Mouse (Mus musculus): Measurements from ENCODE around the gene Nlgn3.
A peak's percentile ranks its signal among the peaks of the same experiment; 100 is the strongest.

Nlgn3 gene

GRCm38 (mm10) chrX:101299055-101299454 is at the start of gene Nlgn3:
Gene Nlgn3 (plus strand): TSS chrX:101299168.
- peak; percentile 31 to 58 for DNase-seq (ENCODE audit: low spot score in 2 of 2)

DNA sequence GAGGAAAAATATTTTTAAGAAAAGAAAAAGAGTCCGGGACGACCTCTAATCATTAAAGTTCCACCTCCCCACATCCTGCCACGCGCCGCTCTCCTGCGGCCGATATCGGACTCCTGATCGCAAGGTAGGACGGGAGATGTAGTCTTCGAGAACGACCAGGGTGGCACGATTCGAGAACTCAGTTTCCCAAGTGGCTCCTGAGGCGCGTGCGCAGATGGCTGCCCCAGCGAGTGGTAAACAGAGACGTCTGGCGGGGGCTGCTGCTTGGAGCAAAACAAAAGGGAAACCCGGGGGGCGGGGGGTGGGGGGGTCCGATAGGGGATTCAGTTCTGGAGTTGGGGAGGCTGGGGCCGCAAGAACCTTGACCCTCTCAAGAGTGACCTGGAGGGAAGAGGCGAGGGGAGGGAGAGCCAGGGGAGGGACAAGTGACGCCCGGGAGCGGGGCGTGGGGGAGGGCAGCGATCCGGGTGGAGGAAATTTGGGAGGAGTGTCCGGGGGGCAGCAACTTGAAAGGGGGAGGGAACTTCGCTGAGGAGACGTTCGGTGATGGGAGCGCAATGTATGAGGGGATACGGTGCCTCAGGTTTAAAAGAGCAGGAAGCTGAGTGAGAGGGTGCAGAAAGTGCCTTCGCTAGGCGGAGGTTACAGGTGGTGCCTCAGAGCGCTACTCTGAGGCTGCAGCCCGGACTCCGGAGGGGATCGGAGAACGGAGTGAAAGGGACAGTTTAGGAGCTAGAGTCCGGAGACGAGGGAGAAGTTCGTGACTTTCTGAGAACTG is 44.8 kb upstream of the Nlgn3 start, which contains the start of gene Foxo4:
Foxo4 (plus strand) TSS at position 577 of the 778 bp plus-strand sequence.
- DNase-seq (ENCODE audit: low spot score in 2 of 2) = peak; percentile 67 to 72

DNA sequence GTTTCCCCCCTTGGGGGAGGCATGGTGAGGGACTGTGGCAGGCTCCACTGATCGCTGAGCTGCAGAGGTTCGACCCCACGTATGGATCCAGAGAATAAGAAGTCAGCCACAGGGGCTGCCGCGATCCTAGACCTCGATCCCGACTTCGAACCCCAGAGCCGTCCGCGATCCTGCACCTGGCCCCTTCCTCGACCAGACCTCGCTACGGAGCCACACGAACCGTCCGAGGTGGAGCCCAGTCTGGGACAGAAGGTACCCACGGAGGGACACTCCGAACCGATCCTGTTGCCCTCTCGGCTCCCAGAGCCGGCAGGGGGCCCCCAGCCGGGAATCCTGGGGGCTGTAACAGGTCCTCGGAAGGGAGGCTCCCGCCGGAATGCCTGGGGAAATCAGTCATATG is 44.2 kb upstream of the Nlgn3 start:
- no peak for DNase-seq (ENCODE audit: low spot score in 2 of 2)

DNA sequence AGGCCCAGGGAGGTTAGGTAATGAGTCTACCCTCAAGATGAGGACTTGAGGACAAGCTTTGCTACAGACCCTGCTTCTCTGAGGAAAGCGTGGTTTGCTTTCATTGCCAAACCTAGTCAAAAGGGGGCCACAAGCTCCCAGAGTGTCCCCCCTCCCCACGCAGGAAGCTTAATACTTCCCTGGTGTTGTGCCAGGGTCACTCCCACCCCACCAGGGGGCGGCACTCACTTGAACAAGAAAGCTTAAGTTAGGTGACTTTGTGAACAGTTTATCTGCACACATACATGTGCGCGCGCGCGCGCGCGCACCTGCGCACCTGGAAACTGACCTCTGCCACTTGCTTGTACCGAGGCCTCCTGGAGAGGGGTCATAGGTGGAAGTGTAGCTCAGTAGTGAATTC is 42.4 kb upstream of the Nlgn3 start:
- DNase-seq (ENCODE audit: low spot score in 2 of 2) = no peak

GRCm38 (mm10) chrX:101260441-101261325 is 38.3 kb upstream of the Nlgn3 start:
- DNase-seq (ENCODE audit: low spot score in 2 of 2) = no peak

DNA sequence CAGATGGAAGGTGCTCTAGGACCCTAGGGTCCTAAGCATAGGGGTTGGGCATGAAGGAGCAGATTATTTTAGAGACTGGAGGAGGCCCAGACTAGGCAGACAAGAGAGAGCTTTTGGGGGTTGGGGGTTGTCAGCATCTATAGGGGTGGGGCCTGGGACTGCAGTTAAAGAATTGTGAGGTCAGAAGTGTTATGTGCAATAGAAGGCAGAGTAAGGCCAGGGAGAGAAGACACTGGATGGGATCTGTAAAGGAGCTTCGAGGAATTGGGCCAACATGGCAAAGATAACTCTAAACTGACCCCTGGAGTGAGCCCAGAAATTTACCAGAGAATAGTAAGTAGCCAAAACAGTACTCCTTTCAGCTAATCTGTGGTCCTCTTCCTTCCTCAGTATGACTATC is 35.1 kb upstream of the Nlgn3 start, which contains the start of gene Gm614:
Gm614 (minus strand) TSS at position 101 of the 400 bp plus-strand sequence.
- no peak for DNase-seq (ENCODE audit: low spot score in 2 of 2)

GRCm38 (mm10) chrX:101266631-101267030 is 32.3 kb upstream of the Nlgn3 start:
- no peak for DNase-seq (ENCODE audit: low spot score in 2 of 2)

DNA sequence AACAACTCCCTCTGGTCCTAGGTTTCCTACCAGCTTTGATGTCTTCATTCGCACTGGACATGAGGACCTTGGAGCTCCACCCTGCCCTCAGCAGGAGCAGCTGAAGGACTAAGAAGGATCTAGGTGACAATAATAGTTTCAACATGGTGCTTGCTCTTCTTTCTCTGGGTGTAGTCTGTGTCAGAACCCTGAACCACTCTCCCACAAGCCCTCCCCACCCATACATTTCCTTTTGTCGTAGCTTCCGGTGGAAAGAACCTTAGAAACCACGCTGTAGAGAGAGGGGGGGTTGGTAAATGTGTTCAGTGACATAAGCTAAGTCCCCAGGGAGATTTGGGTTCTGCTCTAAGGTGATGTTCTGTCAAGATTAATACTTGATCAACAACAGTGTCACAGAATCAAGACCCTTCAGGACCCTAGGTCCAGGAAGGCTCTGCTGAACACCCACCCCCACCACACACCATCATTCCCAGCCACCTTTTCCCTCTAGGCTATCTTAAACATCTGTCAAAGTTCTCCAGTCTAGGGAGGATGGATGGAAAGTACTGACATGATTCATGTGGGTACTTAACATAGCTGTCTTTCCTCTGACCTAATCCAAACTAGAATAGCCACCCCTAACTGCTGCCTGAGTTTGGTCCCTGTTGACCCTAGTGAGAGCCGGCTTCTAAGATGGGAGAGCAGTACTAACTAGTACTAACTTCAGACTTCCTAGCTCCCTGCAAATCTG is 30.8 kb upstream of the Nlgn3 start, which contains the start of gene Il2rg:
Il2rg (minus strand) TSS at position 231 of the 730 bp plus-strand sequence.
- no peak for DNase-seq (ENCODE audit: low spot score in 2 of 2)

DNA sequence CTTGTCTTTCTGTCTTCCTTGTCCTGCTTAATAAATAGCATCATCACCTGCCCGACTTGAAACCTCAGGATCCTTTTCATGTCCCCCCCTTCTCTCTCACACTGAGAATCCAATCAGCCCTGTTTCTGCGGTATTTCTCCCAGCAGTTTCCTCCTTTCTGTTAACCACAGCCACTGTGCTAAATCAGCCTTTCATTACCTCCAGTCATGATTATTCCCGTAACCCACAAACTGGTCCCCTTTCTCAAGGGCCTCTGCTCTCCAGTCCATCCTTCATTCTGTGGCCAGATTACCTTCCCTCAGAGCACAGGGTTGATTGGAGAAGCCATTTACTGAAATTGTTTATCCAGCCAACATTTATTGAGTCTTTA is 30.2 kb upstream of the Nlgn3 start, which contains the start of gene Gm20489:
Gm20489 (minus strand) TSS at position 269 of the 370 bp plus-strand sequence.
- no peak for DNase-seq (ENCODE audit: low spot score in 2 of 2)

DNA sequence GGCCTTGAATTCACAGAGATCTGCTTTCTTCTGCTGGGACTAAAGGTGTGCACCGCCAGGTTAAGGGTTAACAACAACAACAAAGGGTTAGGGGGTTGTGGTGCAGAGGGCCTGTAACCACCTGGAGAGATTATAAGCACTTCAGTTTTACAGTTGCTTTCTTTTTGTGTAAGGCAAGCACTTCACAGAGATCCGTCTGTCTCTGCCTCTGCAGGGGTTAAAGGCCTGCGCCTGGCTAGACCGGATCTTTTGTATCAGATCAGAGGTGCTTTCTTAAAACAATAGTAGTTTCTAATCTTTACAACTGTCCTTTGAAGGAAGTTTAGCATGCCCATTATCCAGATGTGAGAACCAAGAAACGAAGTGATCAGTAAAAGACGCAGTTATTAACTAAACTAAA is 25.6 kb upstream of the Nlgn3 start:
- DNase-seq (ENCODE audit: low spot score in 2 of 2) = no peak

GRCm38 (mm10) chrX:101273875-101274738 is 24.9 kb upstream of the Nlgn3 start, which contains the start of gene Med12:
Gene Med12 (plus strand): TSS chrX:101274030.
- peak; percentile 61 to 81 for DNase-seq (ENCODE audit: low spot score in 2 of 2)

DNA sequence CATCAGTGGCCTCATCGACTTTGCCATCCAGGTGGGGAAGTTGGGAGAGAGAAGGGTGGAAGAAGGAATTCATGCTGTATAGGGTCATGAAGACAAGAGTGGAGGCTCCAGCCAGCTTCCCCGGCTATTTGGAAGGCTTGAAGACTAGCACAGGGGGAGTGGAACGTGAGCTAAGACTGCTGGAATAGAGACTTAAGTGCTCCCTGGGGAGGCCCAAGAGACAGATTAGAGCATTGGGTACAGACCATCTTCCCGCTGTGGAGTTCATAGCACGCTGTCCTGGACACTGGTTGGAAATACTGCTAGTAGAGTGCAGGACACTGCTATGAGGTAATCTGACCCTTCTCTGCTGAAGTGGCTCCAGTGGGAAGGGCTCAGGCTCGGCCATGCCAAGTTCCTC is 16.2 kb upstream of the Nlgn3 start:
- no peak for DNase-seq (ENCODE audit: low spot score in 2 of 2)

DNA sequence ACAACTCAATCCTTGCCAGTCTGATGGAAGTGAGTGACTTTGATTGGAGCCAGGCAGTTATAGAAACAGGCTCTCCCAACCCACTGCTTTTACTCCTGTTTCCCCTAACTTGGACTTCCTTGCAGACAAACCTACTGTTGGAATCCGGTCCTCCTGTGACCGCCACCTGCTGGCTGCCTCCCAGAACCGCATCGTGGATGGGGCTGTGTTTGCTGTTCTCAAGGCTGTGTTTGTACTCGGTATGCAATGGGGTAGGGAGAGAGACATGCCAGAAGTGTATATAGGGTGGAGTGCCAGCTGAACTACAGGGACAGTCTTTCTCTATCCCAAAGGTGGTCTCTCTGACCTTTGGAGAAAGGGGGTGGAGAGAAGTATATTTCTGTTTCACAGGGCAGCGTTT is 13.4 kb upstream of the Nlgn3 start:
- peak; percentile 32 to 54 for DNase-seq (ENCODE audit: low spot score in 2 of 2)

GRCm38 (mm10) chrX:101285953-101286670 is 12.9 kb upstream of the Nlgn3 start:
- no peak for DNase-seq (ENCODE audit: low spot score in 2 of 2)

DNA sequence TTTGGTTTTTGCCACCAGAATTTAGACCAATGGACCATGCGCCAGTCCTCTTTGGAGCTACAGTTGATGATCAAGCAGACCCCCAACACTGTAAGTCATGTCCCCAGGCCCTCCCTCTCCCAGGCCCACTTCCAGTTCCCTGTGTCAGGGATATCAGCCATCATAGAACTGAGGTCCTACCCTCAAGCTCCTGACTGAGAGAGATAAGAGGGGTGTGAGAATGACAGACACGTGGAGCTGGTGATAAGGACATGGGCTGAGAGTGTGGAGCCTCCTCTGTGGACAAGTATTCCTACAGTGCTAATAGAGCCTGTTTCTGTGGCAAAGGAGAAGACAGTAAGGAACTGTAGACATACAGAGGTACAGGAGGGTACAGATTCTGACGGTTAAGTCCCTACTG is 11.4 kb upstream of the Nlgn3 start:
- no peak for DNase-seq (ENCODE audit: low spot score in 2 of 2)

DNA sequence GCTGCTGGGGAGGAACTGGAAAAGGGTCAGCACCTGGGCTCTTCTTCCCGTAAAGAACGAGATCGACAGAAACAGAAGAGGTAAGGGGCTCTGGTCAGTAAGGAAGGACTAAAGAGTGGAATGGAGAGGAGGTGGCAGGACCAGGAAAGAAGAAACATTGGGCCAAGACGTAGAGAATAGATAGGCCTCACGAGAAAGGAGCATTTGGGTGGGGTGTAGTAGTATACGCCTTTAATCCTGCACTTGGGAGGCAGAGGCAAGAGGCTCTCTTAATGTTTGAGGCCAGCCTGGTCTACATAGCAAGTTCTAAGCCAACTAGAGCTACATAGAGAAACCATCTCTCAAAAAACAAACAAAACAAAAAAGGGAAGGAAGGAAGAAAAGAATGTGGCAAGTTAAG is 10.5 kb upstream of the Nlgn3 start:
- no peak for DNase-seq (ENCODE audit: low spot score in 2 of 2)

GRCm38 (mm10) chrX:101289037-101289436 is 9.9 kb upstream of the Nlgn3 start:
- no peak for DNase-seq (ENCODE audit: low spot score in 2 of 2)

DNA sequence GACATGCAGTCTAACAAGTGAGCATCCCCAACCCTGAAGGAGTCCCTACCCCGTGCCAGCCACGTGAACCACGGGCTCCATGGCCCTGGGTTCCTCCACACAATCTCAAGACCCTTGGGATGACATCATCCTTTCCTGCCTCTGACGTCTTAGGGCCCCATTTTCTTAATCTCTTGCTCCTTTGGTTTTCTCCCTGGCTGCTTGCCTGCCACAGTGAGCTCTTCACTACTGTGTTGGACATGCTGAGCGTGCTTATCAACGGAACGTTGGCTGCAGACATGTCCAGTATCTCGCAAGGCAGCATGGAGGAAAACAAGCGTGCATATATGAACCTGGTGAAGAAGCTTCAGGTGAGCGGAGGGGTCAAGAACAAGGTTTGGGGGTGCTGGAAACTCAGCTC is 8.9 kb upstream of the Nlgn3 start:
- DNase-seq (ENCODE audit: low spot score in 2 of 2) = no peak

DNA sequence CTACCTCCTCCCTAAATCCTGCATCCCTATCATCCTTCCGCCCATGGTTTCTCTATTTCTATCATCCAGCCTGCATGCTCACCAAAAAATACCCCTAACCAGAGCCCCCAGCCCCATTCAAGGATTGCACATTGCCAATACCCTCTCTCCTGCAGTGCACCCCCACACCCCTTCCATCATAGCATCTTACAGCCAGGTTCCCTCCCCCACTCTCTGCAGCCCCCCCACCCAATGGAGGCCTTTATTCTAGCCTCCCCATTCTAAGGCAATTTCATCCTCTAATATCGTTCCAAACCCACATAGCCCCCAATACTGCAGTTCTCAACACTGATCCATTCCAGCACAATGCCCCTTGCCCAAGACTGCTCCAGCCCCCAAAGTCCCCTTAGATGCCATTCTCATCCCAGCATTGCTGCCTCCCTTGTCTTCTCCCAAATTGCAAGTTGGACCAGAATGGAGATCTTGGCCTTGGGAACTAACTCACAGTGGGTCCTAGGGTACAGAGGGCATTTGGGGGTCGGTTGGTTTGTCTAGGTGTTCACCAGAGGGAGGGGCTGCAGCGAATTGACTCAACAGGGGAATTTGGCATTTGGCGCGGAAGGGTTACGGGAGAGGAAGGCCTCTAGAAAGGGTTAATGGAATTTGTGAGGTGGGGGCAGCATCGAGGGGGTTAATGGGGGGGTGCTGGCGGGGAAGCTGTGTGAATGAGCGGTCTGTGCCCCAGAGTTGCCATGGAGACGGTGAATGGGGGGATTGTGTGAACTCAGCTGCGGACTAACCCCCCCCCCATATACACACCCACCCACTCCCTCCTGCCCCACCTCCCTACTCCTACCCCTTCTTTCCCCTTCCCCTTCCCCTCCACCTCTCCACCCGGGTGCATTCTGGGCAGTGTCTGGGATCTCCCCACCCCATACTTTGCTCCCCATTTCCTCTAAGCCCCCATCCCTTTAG is 782 bp downstream of the Nlgn3 start:
- DNase-seq (ENCODE audit: low spot score in 2 of 2) = peak in 1 of 2 experiments; percentile 34
